Mouse (Mus musculus): ENCODE measurements at regions not wholly inside any gene's neighbourhood (a gene's known extent, or its start where the extent isn't known, plus 50 kb on each side); places are given as distances from the start of the nearest gene placed in this dataset.

DNA sequence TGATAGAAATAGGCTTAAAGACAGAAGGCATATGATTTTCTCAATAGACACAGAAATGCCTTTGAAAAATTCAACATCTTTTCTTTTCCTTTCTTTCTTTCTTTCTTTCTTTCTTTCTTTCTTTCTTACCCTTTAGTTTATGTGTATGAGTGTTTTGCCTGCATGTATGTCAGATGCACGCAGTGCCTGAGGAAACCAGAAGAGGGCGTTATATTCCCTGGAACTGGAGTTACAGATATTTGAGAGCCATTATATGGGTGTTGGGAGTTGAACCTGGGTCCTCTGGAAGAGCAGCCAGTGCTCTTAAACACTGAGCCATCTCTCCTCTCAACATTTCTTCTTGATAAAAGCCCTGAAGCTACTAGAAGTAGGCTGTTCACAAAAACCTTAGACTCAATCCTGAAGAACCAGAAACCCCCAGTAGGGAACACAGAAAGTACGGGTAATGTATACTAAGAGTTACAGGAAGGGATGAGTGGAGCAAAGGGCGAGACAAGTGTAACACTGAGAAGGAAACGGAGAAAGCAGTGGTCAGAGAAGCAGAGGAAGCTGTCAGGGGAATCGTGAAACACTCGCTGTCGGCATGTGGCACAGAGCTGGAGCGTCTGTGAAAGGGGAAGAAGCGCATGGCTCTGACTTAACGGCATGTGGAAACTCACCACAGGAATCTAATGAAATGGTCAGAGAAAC, 2253.4 kb downstream of the 4930444P10Rik start:
- no peak for DNase-seq (ENCODE audit: low spot score in 2 of 2)

DNA sequence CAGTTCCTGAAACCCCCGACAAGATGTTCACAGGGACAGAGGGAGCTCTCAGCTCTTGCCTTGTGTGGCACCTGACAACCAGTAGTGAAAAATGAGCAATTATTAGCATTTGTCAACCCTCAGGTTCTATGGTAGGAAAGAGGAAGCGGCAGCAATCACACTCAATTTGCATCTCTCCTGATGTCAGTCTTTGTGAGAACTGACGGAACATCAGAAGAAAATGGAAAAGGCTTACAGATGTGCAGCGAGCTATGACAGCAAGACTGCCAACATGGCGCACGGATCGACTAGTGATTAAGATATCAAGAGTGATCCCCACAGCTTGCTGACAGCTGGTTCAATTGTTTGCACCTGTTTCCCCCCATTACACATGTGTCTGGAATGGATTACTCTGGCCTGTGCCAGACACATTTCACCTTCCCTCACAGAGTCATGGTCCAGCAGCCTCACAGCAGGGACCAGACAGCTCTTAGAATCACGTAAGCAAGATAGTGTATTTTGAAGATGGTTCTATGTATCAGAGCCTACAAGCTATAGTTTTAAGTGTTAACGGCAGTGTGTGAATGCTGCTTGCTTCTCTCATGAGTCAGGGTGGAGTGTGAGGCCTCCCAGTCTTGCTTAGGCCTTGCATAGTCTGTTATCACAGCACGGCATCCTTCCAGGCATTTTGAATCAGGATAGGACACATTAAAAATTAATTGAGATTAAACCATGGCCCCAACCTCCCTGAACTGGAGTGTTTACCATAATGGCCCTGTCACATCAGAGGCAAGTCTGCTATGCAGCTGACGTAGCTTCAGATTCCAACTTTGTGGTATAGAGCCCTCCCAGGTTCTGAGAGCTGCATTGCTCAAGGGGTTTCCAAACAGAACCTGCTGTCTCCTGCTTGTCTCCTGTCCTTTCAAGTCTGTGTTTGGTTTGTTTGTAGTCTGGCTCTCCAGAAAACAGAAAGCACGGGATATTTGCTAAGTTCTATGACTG, 2258.0 kb downstream of the 4930444P10Rik start:
- no peak for DNase-seq (ENCODE audit: low spot score in 2 of 2)

DNA sequence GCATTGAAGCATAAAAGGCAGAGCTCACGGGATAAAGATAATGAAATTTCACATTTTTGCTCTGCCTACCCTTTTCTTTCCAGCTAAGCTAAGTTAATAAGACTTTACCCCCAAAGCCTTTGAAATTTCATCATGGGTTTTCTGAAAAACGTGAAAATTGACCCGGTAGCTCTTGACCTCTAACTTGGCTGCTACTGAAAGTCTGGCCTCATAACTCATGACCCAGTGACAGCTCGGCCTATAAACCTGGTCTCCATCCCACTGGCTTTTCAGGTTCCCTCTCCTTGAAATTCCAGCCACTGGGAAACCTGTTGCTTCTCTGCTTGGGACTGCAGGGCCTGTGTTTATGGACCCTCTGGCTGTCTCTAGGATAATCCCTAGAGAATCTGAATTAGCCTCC, 2285.3 kb downstream of the 4930444P10Rik start:
- no peak for DNase-seq (ENCODE audit: low spot score in 2 of 2)

DNA sequence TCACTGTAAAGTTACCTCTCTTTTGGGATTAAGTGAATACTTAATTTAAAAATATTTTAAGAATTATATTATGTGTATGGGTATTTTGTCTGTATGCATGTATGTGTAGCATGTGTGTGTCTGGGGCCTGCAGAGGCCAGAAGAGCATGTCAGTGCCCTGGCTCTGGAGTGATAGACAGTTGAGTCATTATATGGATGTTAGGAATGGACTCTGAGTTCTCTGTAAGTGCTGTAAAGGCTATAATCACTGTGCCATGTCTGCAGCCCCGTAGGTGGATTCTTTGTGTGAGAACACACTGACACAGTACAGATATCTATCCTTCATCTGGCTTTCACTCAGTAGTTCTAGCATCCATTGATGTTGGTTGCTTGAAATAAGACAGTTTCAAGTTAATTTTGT, 2292.7 kb downstream of the 4930444P10Rik start:
- DNase-seq (ENCODE audit: low spot score in 2 of 2), result no peak

DNA sequence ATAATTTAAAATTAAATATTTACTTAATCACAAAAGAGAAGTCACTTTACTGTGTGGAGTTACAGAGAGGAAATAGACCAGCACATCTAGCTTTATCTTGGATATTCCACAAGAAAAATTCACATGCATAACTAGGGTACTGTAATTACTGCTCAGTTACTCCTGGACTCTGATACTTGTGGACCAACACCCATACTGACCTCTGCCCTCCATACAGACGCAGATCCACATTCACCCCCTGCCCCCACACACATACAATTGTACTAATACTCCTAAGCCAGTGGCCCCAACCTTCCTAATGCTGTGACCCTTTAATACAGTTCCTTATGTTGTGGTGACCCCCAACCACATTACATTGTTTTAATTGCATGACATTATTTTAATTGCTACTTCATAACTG, 2294.3 kb downstream of the 4930444P10Rik start:
- no peak for DNase-seq (ENCODE audit: low spot score in 2 of 2)

DNA sequence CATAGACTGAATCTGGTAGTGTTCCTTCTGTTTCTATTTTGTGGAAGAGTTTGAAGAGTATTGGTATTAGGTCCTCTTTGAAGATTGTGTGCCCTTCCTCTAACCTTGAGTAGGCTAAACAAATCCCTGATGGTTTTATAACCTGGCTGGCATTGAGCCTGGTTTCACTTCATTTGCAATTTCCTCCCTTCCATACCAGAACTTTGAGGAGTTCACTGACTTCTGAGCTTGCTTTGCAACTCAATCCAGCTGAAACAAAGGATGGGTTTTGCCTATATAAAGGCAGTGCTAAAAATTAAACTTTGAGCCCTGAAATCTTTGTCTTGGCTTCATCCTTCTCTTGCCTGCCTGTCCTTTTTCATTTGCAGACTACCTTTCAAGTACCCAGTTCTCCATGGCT, 2297.9 kb downstream of the 4930444P10Rik start:
- DNase-seq (ENCODE audit: low spot score in 2 of 2), result no peak

DNA sequence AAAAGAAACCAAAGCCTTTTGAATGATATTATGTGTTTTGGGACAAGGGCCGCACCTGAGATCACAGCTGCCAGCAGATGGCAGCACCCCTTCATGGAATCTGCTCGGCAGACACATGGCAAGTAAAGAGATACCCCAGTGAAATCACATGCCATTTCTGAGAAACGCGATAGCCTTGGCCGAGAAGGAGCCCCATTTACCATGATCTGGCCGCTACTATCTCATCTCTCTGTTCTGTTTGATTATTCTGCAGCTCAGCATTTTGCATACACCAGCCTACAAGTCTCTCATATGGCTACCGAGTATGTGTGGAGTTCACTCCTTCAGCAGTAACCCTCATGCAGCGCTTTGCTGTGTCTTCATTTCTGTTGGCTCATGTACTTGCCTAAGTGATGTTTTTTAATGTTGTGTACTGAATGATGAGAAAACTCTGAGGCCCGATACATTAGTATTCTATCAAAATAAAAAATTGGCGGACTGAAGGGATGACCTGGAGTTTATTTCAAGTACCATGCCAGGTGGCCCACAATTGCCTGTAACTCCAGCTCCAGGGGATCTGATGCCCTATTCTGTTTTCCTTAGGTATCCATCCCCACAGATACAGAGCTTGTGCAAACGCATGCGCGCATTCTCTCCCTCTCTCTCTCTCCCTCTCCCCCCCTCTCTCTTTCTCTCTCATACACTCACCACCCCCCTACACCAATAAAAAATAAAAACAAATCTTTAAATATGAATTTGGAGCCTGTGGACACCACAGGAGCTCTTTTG, 2303.6 kb downstream of the 4930444P10Rik start:
- DNase-seq (ENCODE audit: low spot score in 2 of 2), result peak; percentile 52 to 89

DNA sequence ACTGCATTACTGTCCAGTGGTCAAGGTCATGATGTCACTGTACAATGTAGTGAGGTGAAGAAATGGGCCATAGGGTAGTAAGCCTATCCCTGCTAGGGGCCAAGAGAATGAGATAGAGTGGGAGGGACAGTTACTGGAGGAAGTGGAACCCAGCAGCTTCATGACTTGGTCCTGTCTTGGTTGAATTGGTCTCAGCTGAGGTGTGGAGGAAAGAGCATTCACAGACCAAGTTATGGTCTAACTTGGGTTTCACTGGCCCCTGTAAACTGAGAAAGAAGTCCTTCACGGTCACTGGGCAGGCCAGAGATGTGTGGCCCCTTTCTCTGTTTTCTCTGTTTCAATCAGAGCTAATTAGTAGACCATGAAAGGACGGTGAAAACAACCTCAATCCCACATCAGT, 2306.1 kb downstream of the 4930444P10Rik start:
- DNase-seq (ENCODE audit: low spot score in 2 of 2), result no peak

DNA sequence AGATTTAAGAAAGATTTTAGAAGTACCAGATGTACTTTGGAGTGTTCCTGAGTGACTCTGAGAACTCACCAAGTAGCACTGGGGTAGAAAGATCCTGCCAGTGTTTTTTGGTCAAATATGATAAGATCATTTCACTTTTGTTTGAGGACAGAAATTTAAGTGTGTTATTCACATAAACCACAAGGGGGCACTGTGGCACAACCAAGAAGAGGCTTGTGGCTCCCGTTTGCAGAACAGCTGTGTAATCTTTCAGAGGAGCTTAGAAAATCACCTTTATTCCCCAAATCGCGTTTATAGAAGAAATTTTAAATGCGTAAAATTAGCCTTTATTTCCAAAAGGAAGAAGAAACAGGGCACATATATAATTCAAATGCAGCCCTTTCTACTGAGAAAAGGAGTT, 2308.7 kb downstream of the 4930444P10Rik start:
- no peak for DNase-seq (ENCODE audit: low spot score in 2 of 2)

DNA sequence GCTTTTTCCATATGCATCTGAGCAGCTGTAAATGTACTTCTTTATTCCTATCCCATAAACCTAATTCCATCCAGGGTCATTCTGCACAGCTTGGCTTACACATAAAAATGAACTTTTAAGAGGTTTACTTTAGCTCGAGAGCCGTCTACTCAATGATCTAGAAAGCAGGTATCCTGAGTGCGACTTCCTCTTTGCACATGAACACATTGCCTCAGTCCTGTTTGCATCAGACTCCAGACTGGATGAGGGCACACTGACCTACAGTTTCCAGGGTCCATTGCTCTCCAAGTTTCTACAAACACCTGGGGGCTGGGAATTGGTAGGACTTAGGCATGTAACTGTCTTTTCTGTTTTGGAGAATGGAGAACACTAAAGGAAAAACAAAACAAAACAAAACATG, 2310.5 kb downstream of the 4930444P10Rik start:
- no peak for DNase-seq (ENCODE audit: low spot score in 2 of 2)

DNA sequence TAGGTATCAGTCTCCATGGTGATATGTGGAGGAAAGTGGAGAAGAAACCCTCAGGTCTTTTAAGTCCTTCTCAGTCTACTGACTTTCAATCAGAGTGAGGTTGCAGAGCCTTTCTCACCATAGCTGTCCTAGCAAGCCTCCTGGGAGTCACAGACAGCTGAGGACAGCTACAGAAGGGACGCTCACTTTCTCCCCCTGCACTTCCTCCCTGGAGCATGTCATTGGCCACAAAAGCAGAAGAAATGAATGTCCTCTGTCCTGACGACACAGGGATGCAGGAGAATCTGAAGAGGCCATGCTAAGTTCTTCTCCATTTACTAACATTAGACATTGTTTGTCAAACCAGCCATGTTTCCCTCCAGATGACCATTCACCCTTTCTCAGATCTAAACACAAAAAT, 2321.0 kb downstream of the 4930444P10Rik start:
- DNase-seq (ENCODE audit: low spot score in 2 of 2), result no peak

DNA sequence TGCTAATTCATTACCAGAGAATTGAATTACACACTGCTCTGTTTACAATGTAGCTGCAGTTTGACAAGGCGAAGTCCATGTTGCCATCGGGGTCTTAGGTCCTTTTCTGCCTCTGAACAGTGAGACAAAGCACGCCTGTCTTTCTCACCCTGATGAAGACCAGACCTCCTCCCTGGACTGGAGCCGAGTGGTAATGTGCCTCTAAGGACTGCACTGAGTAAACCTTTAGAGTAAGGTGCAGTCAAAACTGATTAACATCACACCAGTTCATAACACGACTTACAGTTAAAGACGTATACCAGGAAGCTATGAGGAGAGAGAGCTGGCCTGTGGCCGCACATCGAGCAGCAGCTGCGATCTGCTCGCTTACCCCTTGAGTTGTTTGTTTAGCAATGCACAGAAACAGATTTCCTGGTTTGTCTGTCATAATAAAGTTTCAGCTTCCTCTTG, 2322.1 kb downstream of the 4930444P10Rik start:
- no peak for DNase-seq (ENCODE audit: low spot score in 2 of 2)

DNA sequence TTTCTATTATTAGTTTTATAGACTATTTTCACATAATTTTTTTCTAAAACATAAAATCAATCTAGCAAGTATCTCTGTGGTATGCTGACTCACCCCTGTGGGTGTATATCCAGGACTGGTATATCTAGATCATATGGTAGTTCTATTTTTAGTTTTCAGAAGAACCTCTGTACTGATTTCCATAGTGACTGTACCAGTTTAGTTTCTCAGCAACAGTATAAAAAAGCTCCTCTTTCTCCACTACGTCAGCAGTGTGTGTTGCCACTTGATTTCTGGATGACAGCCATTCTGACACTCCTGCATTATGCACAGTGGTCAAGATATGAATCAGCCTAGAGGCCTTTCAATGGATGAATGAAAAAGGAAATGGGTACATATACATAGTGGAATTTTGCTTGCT, 2338.6 kb downstream of the A830018L16Rik start:
- peak; percentile 6 to 9 for DNase-seq (ENCODE audit: low spot score in 2 of 2)

DNA sequence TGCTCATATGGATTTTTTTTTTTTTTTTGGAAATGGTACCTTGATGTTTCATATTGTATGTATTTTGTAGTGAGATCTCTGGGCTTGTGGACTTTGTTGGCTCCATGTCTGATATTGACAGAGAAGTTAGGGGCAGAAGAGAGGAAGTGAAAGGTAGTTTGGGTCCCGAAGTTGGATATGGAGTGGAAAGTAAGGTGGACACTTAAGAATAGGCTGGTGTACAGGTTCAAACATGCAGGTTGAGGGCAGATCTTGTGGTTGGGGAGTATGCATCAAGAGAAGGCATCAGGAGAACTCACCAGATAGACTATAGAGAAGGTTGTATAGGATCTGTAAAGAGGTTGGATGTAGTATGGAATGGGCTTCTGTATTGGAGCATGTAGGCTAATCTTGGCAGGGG, 2337.5 kb downstream of the A830018L16Rik start:
- DNase-seq (ENCODE audit: low spot score in 2 of 2), result no peak
